Mouse (Mus musculus) erythroblast, embryonic 14.5 days (primary cell): ENCODE data around the gene Anapc11. TPM values are rescaled to one million over a fixed set of nuclear protein-coding genes. Genes with fewer than 3 reads are reported as not detected.

Source experiments
- H3K27me3 ChIP-seq: 2 replicates; pipeline ENCODE4 v1.6.1; 2012; ENCODE audit warnings: inconsistent platforms; ENCODE audit not compliant: control insufficient read depth
- H3K36me3 ChIP-seq: 2 replicates; pipeline ENCODE4 v1.6.1; 2012; ENCODE audit warnings: mild to moderate bottlenecking, inconsistent platforms; ENCODE audit not compliant: control insufficient read depth
- H3K4me1 ChIP-seq: 2 replicates; pipeline ENCODE4 v1.6.1; 2012; ENCODE audit warnings: inconsistent platforms; ENCODE audit not compliant: control insufficient read depth
- H3K4me3 ChIP-seq: replicated peaks from 2 replicates; pipeline ENCODE3; 2012; ENCODE audit warnings: moderate library complexity, mild to moderate bottlenecking, inconsistent platforms
- H3K9me3 ChIP-seq: 2 replicates; pipeline ENCODE4 v1.6.1; 2012; ENCODE audit warnings: low read length, inconsistent platforms, mixed read lengths; ENCODE audit not compliant: control insufficient read depth
- GATA1 ChIP-seq: IDR thresholded peaks from 2 replicates; pipeline ENCODE4 v1.6.1; 2012; ENCODE audit warnings: low read length, inconsistent platforms, mixed read lengths
- TAL1 ChIP-seq: IDR thresholded peaks from 3 replicates; pipeline ENCODE4 v1.6.1; 2012; ENCODE audit warnings: low read length, inconsistent platforms, mixed read lengths
- polyA plus RNA-seq: library from polyadenylated mRNA; stranded (reverse); fragments of >175 nt; gene quantifications from 2 replicates; pipeline ENCODE4 v1.2.3, GENCODE M21; 2012

Anapc11 gene
- polyA plus RNA-seq, 1 experiment, result 12.9 TPM

GRCm38 (mm10) chr11:120610477-120611046 is 12.3 kb downstream of the Anapc11 start:
- TF ChIP-seq TAL1 (no peak), GATA1 (no peak)
- no peaks in the 10 kb centered on the region for H3K9me3 ChIP-seq
- H3K36me3 ChIP-seq, result peaks cover 83% of the 10 kb centered on the region
- H3K4me3 ChIP-seq, result no peak overlapping the region
- H3K4me1 ChIP-seq, result peaks cover 34% of the 10 kb centered on the region
- peaks cover 15% of the 10 kb centered on the region for H3K27me3 ChIP-seq

GRCm38 (mm10) chr11:120612763-120613162 is 14.5 kb downstream of the Anapc11 start:
- Histone ChIP-seq H3K4me3 (no peak overlapping the region), H3K36me3 (peaks cover 76% of the 10 kb centered on the region), H3K4me1 (peaks cover 54% of the 10 kb centered on the region), H3K27me3 (peaks cover 14% of the 10 kb centered on the region), H3K9me3 (no peaks in the 10 kb centered on the region)
- TF ChIP-seq TAL1 (no peak), GATA1 (no peak)

- H3K27me3 ChIP-seq, result peaks cover 7% of the 10 kb centered on the region
- H3K36me3 ChIP-seq, result peaks cover 79% of the 10 kb centered on the region
- H3K4me1 ChIP-seq, result peaks cover 56% of the 10 kb centered on the region
- no peaks in the 10 kb centered on the region for H3K9me3 ChIP-seq
- no peak overlapping the region for H3K4me3 ChIP-seq
- TF ChIP-seq TAL1, result no peak
- TF ChIP-seq GATA1, result no peak
These were observed 15.3 kb downstream of the Anapc11 start for GRCm38 (mm10) chr11:120613481-120613972.

GRCm38 (mm10) chr11:120613976-120614375 is 15.8 kb downstream of the Anapc11 start:
- no peak for TF ChIP-seq GATA1
- no peak for TF ChIP-seq TAL1
- Histone ChIP-seq H3K9me3 (no peaks in the 10 kb centered on the region), H3K4me1 (peaks cover 56% of the 10 kb centered on the region), H3K4me3 (no peak overlapping the region), H3K36me3 (peaks cover 84% of the 10 kb centered on the region), H3K27me3 (peaks cover 2% of the 10 kb centered on the region)

GRCm38 (mm10) chr11:120615167-120615566 is 16.9 kb downstream of the Anapc11 start:
- H3K36me3 ChIP-seq, result peaks cover 87% of the 10 kb centered on the region
- H3K4me1 ChIP-seq, result peaks cover 52% of the 10 kb centered on the region
- no peaks in the 10 kb centered on the region for H3K27me3 ChIP-seq
- H3K9me3 ChIP-seq, result no peaks in the 10 kb centered on the region
- H3K4me3 ChIP-seq, result no peak overlapping the region
- TF ChIP-seq GATA1, result no peak
- TF ChIP-seq TAL1, result no peak

- Histone ChIP-seq H3K4me3 (peak overlapping the region; percentile 3), H3K9me3 (no peaks in the 10 kb centered on the region), H3K4me1 (peaks cover 52% of the 10 kb centered on the region), H3K27me3 (no peaks in the 10 kb centered on the region), H3K36me3 (peaks cover 87% of the 10 kb centered on the region)
- TF ChIP-seq GATA1 (no peak), TAL1 (no peak)
These were observed 17.5 kb downstream of the Anapc11 start for GRCm38 (mm10) chr11:120615606-120616203.

- peaks cover 87% of the 10 kb centered on the region for H3K36me3 ChIP-seq
- TF ChIP-seq TAL1 (no peak), GATA1 (no peak)
These were observed 18.5 kb downstream of the Anapc11 start for GRCm38 (mm10) chr11:120616617-120617294.

GRCm38 (mm10) chr11:120617519-120618112 is 19.4 kb downstream of the Anapc11 start, which contains the start of gene Pcyt2:
TSS of gene Pcyt2 (minus strand) at chr11:120617936.
- no peaks in the 10 kb centered on the region for H3K27me3 ChIP-seq
- TF ChIP-seq TAL1 (no peak), GATA1 (no peak)
- peaks cover 57% of the 10 kb centered on the region for H3K4me1 ChIP-seq
- H3K4me3 ChIP-seq, result peak within 1 kb of the TSS; percentile 81
- H3K9me3 ChIP-seq, result no peaks in the 10 kb centered on the region
- peaks cover 87% of the 10 kb centered on the region for H3K36me3 ChIP-seq

More at GRCm38 (mm10) chr11:120616617-120617294, 18.5 kb downstream of the Anapc11 start:
- peak overlapping the region; percentile 81 for H3K4me3 ChIP-seq
- H3K27me3 ChIP-seq, result no peaks in the 10 kb centered on the region
- peaks cover 51% of the 10 kb centered on the region for H3K4me1 ChIP-seq
- H3K9me3 ChIP-seq, result no peaks in the 10 kb centered on the region
